Comparison of ENCODE assay signal across 24 mouse cellular contexts in genomic region chr3:68741955-68742354, GRCm38 (mm10). TPM values are rescaled to one million over a fixed set of nuclear protein-coding genes. Genes with fewer than 3 reads are reported as not detected.
DNase-seq lines count a peak whose midpoint lies in the region; ATAC-seq lines count a peak whose summit lies in the region.
"Had no signal": no experiment of that assay in that cellular context is flagged by ENCODE, and none has a peak within 500 bp of the region (broad histone marks: within the 10 kb centered on the region; RNA-seq: fewer than 3 reads in every experiment).

No protein-coding gene starts in this region.

- no peak overlapping the region for H3K27ac ChIP-seq in heart, embryonic 11.5 days (ENCODE audit: low read depth, low read length)
- 0 out of 2 replicates have a peak overlapping the region, but pooled peaks have one; percentile 21 for H3K27ac ChIP-seq in heart, embryonic 13.5 days (replicated peaks)
- H3K27ac ChIP-seq: embryonic facial prominence, embryonic 10.5 days; embryonic facial prominence, embryonic 12.5 days; forebrain, embryonic 13.5 days had no signal

- H3K27me3 ChIP-seq in heart, embryonic 11.5 days (ENCODE audit: control insufficient read depth, insufficient read depth, low read length), result no peaks in the 10 kb centered on the region
- no peaks in the 10 kb centered on the region for H3K27me3 ChIP-seq in heart, embryonic 13.5 days (replicated peaks)
- H3K27me3 ChIP-seq: embryonic facial prominence, embryonic 12.5 days; forebrain, embryonic 13.5 days; forebrain, embryonic 15.5 days had no signal

- intact Hi-C loops in heart, postnatal 36 days (cut with DNase I), result no loop called here
- intact Hi-C loops in left cerebral cortex, postnatal 36 days (cut with DNase I), result no loop called here

- WGBS in heart, embryonic 11.5 days (ENCODE audit: insufficient replicate concordance), result 51% methylated on average over 7 of the region's 7 CpGs
- WGBS in heart, embryonic 13.5 days, result 50% methylated on average over 7 of the region's 7 CpGs

- H3K9ac ChIP-seq in heart, embryonic 11.5 days (ENCODE audit: low read depth, low read length), result no peak overlapping the region
- no peak overlapping the region for H3K9ac ChIP-seq in heart, embryonic 13.5 days
- H3K9ac ChIP-seq: embryonic facial prominence, embryonic 12.5 days; forebrain, embryonic 13.5 days; forebrain, embryonic 15.5 days had no signal

- H3K9me3 ChIP-seq in heart, embryonic 11.5 days (replicated peaks; ENCODE audit: control insufficient read depth, low read length), result no peaks in the 10 kb centered on the region
- H3K9me3 ChIP-seq in heart, embryonic 13.5 days, result peaks cover 6% of the 10 kb centered on the region; the same call in 1 of the 2 replicates
- H3K9me3 ChIP-seq: forebrain, embryonic 13.5 days; forebrain, embryonic 15.5 days had no signal

- DNase-seq in heart, adult 11 months, result peak; percentile 78
- no peak for DNase-seq in heart, postnatal 36 days
- peak; percentile 75 for DNase-seq in 416B (ENCODE audit: low read depth)
- DNase-seq in left cerebral cortex, postnatal 36 days (ENCODE audit: low spot score in 2 of 2), result no peak
- DNase-seq: adrenal gland, adult 2 months; adrenal gland, postnatal 10 days; adrenal gland, postnatal 25 days; cerebellum, adult 11 months; cerebellum, adult 18-20 months; cerebellum, adult 8-10 months; cerebellum, adult 9-11 months; cerebellum, postnatal 14 days; cerebellum, postnatal 36 days had no signal

- peaks cover 4% of the 10 kb centered on the region; the same call in 1 of the 2 replicates for H3K4me1 ChIP-seq in heart, embryonic 11.5 days (ENCODE audit: control insufficient read depth, insufficient read depth, low read length)
- peaks cover 25% of the 10 kb centered on the region for H3K4me1 ChIP-seq in heart, embryonic 13.5 days
- H3K4me1 ChIP-seq: embryonic facial prominence, embryonic 12.5 days had no signal

- no peak overlapping the region for H3K4me3 ChIP-seq in heart, embryonic 11.5 days (ENCODE audit: low read depth, low read length)
- no peak overlapping the region for H3K4me3 ChIP-seq in heart, embryonic 13.5 days
- H3K4me3 ChIP-seq: embryonic facial prominence, embryonic 10.5 days; embryonic facial prominence, embryonic 12.5 days; forebrain, embryonic 13.5 days; forebrain, embryonic 15.5 days had no signal

- H3K4me2 ChIP-seq in heart, embryonic 11.5 days, result no peak overlapping the region
- no peak overlapping the region for H3K4me2 ChIP-seq in heart, embryonic 13.5 days
- H3K4me2 ChIP-seq: embryonic facial prominence, embryonic 12.5 days; forebrain, embryonic 13.5 days; forebrain, embryonic 15.5 days had no signal

- no peak for ATAC-seq in heart, embryonic 11.5 days (replicated peaks; ENCODE audit: insufficient number of reproducible peaks, low FRiP score, low TSS enrichment)
- ATAC-seq in heart, embryonic 13.5 days (ENCODE audit: extremely low read depth, insufficient number of reproducible peaks, low FRiP score, low TSS enrichment), result no peak
- peak; percentile 55 for ATAC-seq in megakaryocyte progenitor cell, adult 5-6 weeks (replicated peaks; ENCODE audit: poor library complexity)
- ATAC-seq in monocyte, adult 5-6 weeks (replicated peaks; ENCODE audit: insufficient number of reproducible peaks, low FRiP score, low TSS enrichment, poor library complexity, severe bottlenecking), result no peak
- ATAC-seq: forebrain, embryonic 13.5 days had no signal

- H3K36me3 ChIP-seq in heart, embryonic 11.5 days (ENCODE audit: control insufficient read depth, insufficient read depth, low read length), result no peaks in the 10 kb centered on the region
- H3K36me3 ChIP-seq in heart, embryonic 13.5 days, result no peaks in the 10 kb centered on the region
- H3K36me3 ChIP-seq: embryonic facial prominence, embryonic 10.5 days; embryonic facial prominence, embryonic 12.5 days; forebrain, embryonic 15.5 days had no signal

RNA-seq across cellular contexts. Expression of gene Il12a, which starts 51.5 kb away (rescaled TPM):
- 0.53 TPM in 1 of 2 replicates, not detected in the other for polyA plus RNA-seq in heart, embryonic 11.5 days (2014; fragmentation: Nextera tagmentation; extraction: Ambion mirVana)
- polyA plus RNA-seq in heart, embryonic 13.5 days (2015; fragmentation: Nextera tagmentation; extraction: Ambion mirVana), result 0.15 TPM in 1 of 2 replicates, not detected in the other
- under 1 TPM in 1 of 2 experiments, not detected in 1; 0.79 TPM for total RNA-seq in heart, postnatal 36 days (2021)
- total RNA-seq in megakaryocyte progenitor cell, adult 5-6 weeks (2015), result 41.2 and 51.4 TPM in 2 replicates
- 30.2 and 46.1 TPM in 2 replicates for total RNA-seq in megakaryocyte progenitor cell, adult 5-6 weeks (2017)
- 2.3 TPM in 1 of 3 replicates, not detected in the others for total RNA-seq in monocyte, adult 5-6 weeks (2017)
- total RNA-seq in left cerebral cortex, postnatal 36 days (2021), result 1 to 10 TPM; 3.1 to 4.3 TPM
- total RNA-seq: ES-E14, MEL had no signal
- polyA plus RNA-seq: adrenal gland, adult 2 months; brain, embryonic 14.5 days; embryonic facial prominence, embryonic 10.5 days had no signal

Comparison
In these comparisons a context has a peak if more than half of its experiments do, and no peak if none do; other contexts are left out.
1. DNase-seq: peak in heart, adult 11 months (single experiment) and 416B (single experiment); none in heart, postnatal 36 days (0 of 2) and left cerebral cortex, postnatal 36 days (0 of 2).